Mouse (Mus musculus) erythroblast, embryonic 14.5 days (primary cell): ENCODE data around the gene Nrsn1. TPM values are rescaled to one million over a fixed set of nuclear protein-coding genes. Genes with fewer than 3 reads are reported as not detected.
"Not testable (repeated sequence)": the region's sequence is repeated elsewhere in the genome, so short reads cannot be mapped to it uniquely, and the experiment has no call there.

Source experiments
- H3K27me3 ChIP-seq: 2 replicates; pipeline ENCODE4 v1.6.1; 2012; ENCODE audit warnings: inconsistent platforms; ENCODE audit not compliant: control insufficient read depth
- H3K36me3 ChIP-seq: 2 replicates; pipeline ENCODE4 v1.6.1; 2012; ENCODE audit warnings: mild to moderate bottlenecking, inconsistent platforms; ENCODE audit not compliant: control insufficient read depth
- H3K4me1 ChIP-seq: 2 replicates; pipeline ENCODE4 v1.6.1; 2012; ENCODE audit warnings: inconsistent platforms; ENCODE audit not compliant: control insufficient read depth
- H3K4me3 ChIP-seq: replicated peaks from 2 replicates; pipeline ENCODE3; 2012; ENCODE audit warnings: moderate library complexity, mild to moderate bottlenecking, inconsistent platforms
- H3K9me3 ChIP-seq: 2 replicates; pipeline ENCODE4 v1.6.1; 2012; ENCODE audit warnings: low read length, inconsistent platforms, mixed read lengths; ENCODE audit not compliant: control insufficient read depth
- GATA1 ChIP-seq: IDR thresholded peaks from 2 replicates; pipeline ENCODE4 v1.6.1; 2012; ENCODE audit warnings: low read length, inconsistent platforms, mixed read lengths
- TAL1 ChIP-seq: IDR thresholded peaks from 3 replicates; pipeline ENCODE4 v1.6.1; 2012; ENCODE audit warnings: low read length, inconsistent platforms, mixed read lengths
- polyA plus RNA-seq: library from polyadenylated mRNA; stranded (reverse); fragments of >175 nt; gene quantifications from 2 replicates; pipeline ENCODE4 v1.2.3, GENCODE M21; 2012

Gene Nrsn1
- polyA plus RNA-seq: not detected in 2 replicates

DNA sequence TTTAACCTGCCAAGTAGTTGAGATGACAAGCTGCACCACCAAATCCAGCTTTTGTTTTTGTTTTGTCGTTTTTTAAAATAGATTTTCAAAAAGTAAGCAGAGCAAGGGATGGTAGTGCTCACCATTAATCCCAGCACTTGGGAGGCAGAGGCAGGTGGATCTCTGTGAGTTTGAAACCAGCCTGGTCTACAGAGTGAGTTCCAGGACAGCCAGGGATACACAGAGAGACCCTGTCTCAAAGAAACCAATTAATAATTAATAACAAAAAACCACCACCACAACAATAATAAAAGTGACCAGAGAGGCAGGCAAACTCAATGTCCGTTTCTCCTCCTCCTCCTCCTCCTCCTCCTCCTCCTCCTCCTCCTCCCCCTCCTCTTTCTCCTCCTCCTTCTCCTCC lies at the start of gene Nrsn1:
TSS of gene Nrsn1 (minus strand) at position 101 of the 400 bp plus-strand sequence.
- H3K36me3 ChIP-seq, H3K4me1 ChIP-seq, H3K27me3 ChIP-seq, H3K4me3 ChIP-seq, H3K9me3 ChIP-seq: not testable (repeated sequence)

DNA sequence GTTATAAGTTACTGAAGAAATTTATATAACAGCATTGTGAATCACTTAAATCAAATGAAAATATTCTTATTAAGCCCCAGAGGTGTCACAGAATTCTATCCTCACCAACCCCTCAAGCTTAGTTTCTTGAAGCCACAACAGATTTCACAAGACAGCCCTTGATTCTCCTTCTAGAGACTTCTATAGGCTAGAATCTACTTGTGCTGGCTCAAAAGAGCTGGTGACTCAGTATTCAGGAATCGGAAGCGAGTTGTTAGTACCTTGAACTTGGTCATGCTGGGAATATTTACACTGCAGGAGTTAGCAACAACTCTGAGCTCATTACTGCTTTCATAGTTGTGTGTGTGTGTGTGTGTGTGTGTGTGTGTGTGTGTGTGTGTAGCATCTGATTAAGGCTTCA lies 41.8 kb upstream of the Nrsn1 start:
- Histone ChIP-seq H3K4me1 (no peaks in the 10 kb centered on the region), H3K9me3 (peaks cover 2% of the 10 kb centered on the region; the same call in 1 of the 2 replicates), H3K36me3 (no peaks in the 10 kb centered on the region), H3K27me3 (no peaks in the 10 kb centered on the region), H3K4me3 (no peak overlapping the region)
- TF ChIP-seq GATA1: no peak
- TF ChIP-seq TAL1: no peak

DNA sequence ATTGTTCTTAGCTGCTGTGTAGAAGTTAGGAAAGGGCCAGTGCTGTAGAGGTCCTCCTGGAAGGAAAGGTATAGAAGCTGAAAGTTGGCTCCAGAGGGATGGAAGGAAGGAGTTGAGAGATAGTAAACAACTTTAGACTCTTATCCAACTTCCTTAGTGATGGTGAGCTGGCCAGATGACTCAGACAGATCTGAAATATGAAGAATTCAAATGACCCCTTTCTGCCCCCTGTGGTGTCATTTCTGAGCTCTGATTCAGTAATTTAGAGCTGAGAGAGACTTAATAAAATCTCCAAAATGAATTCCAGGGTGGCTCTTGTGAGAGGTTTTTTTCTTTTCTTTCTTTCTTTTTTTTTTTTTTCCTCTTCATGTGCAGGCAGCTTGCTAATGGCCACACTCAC lies 39.8 kb upstream of the Nrsn1 start:
- Histone ChIP-seq H3K4me1 (no peaks in the 10 kb centered on the region), H3K27me3 (no peaks in the 10 kb centered on the region), H3K36me3 (no peaks in the 10 kb centered on the region), H3K9me3 (no peaks in the 10 kb centered on the region; the same call in 1 of the 2 replicates), H3K4me3 (no peak overlapping the region)
- TF ChIP-seq TAL1: no peak
- TF ChIP-seq GATA1: no peak

DNA sequence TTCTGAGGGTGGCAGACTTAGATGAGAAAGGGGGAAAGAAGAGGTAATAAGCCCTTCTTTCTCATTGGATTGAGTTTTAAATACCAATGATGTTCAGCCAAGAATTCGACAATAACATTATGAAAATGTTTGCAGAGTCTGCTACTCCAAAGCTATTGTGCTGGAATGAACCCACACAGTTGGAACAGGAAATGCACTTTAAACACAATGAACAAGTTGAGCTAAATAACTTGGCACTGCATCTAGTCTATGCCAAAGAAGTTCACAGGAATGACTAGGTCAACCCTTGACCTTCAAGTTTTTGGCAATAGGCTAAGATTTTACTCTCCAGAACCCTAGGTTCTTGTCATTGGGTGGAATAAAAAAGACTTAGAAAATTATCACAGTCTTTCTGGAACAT lies 18.4 kb upstream of the Nrsn1 start:
- Histone ChIP-seq H3K4me3 (no peak overlapping the region), H3K27me3 (no peaks in the 10 kb centered on the region), H3K36me3 (no peaks in the 10 kb centered on the region), H3K4me1 (no peaks in the 10 kb centered on the region), H3K9me3 (no peaks in the 10 kb centered on the region; the same call in 1 of the 2 replicates)
- TF ChIP-seq GATA1 (no peak), TAL1 (no peak)

DNA sequence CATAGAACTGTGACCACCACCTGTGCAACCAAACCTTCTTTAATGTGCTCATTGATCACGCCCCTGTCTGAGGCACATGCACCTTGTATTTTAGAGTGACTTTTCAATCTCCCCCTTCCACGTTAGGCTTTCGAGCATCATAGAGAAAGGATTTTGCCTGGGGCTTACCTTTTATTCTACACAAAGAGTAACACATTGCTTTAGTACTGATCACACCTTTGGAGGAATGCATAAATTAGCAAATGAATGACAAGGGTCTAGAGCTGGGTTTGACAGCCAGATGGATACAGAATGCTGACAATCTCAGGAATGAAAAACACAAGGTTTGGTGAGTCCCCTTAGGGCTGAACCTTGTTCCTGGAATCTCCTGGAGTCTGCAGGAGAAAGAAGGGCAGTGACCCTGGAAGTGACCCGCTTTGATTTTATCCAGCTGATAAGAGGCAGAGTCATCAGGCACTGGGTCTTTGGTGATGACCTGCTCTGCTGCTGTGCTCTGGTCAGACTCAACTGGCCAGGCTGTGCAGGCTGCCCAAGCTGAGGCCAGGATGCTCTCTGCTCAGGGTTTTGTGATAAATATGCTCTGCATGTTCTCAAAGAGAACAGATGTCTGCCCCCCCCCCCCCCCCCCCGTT lies 4.7 kb upstream of the Nrsn1 start:
- TF ChIP-seq GATA1: no peak
- no peak for TF ChIP-seq TAL1

DNA sequence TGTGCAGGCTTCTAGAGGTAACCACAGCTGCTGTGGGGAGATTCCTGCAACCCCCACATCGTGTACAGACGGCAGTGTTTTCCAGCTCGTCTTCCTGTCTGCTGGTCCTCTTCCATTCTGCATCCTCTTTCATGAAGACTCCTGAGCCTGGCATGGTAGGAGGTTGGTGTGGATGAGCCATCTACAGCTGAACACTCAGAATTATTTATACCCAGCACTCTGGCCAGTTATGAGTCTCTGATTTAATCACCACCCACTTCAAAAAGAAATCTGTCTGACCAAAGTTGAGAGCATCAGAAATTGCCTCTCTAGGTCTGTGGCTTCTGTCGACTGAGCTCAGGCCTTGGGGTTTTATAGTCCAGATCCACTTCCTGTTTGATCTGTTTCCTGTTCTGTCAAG lies 1.9 kb upstream of the Nrsn1 start:
- no peaks in the 10 kb centered on the region for H3K36me3 ChIP-seq
- H3K27me3 ChIP-seq: no peaks in the 10 kb centered on the region
- no peaks in the 10 kb centered on the region for H3K9me3 ChIP-seq
- TF ChIP-seq TAL1 (no peak), GATA1 (no peak)
- H3K4me1 ChIP-seq: peaks cover 2% of the 10 kb centered on the region
- no peak overlapping the region for H3K4me3 ChIP-seq

More for the DNA sequence above, 4.7 kb upstream of the Nrsn1 start:
- no peaks in the 10 kb centered on the region for H3K9me3 ChIP-seq
- H3K4me1 ChIP-seq: no peaks in the 10 kb centered on the region
- no peak overlapping the region for H3K4me3 ChIP-seq
- no peaks in the 10 kb centered on the region for H3K27me3 ChIP-seq
- no peaks in the 10 kb centered on the region for H3K36me3 ChIP-seq

DNA sequence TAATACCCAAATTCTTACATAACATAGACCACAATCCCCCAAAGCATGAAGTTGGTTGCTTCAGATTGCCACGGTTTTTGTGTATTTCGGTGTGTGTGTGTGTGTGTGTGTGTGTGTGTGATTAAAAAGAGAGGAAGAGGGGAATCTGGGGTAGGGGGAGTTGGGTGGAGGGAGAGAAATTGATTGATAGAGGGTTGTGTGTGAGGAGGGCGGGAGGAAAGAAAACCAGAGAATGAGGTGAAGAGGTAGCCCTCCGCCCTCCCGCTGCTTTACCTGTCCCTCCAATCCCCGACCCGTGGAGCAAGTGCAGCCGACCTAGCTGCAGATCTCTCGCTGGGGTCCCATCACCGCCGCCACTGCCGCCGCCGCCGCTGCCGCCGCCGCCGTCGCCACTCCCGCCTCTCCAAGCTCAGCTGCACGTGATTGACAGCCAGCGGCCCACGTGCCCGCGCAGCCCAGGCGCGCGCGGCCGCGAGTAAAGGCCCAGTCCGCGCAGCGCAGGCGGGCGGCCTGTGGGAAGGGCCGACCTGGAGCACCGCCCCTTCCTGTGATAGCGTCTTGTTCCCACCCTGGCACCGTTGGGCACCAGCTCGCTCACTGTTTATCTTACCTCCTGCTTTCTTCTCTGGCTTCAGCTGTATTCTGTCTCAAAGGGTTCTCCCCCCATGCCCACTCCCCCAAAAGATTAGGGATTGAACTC lies 583 bp downstream of the Nrsn1 start:
- Histone ChIP-seq H3K9me3 (no peaks in the 10 kb centered on the region), H3K4me3 (no peak overlapping the region), H3K4me1 (peaks cover 2% of the 10 kb centered on the region), H3K36me3 (no peaks in the 10 kb centered on the region), H3K27me3 (no peaks in the 10 kb centered on the region)
- TF ChIP-seq TAL1 (no peak), GATA1 (no peak)

DNA sequence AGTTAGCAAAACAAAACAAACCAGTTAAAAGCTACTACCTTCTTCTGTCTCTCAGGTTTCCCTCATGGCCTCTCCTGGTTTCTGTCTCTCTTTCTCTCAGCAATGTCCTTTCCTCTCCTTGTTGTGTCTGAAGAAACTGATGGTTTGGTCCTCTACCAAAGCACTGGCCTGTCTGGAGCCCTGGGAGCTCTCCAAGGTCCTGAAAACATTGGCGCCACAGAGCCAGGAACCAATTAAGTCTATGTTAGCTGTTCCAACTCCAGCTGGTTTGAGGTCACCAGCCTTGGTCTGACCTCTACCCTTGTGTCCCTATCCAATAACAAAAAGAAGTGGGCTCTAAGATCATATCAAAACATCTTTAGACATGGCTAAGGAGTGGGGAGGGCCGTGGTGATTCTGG lies 1.3 kb downstream of the Nrsn1 start:
- Histone ChIP-seq H3K4me1 (peaks cover 2% of the 10 kb centered on the region), H3K27me3 (no peaks in the 10 kb centered on the region), H3K4me3 (no peak overlapping the region), H3K36me3 (no peaks in the 10 kb centered on the region), H3K9me3 (no peaks in the 10 kb centered on the region)
- TF ChIP-seq GATA1: no peak
- no peak for TF ChIP-seq TAL1

DNA sequence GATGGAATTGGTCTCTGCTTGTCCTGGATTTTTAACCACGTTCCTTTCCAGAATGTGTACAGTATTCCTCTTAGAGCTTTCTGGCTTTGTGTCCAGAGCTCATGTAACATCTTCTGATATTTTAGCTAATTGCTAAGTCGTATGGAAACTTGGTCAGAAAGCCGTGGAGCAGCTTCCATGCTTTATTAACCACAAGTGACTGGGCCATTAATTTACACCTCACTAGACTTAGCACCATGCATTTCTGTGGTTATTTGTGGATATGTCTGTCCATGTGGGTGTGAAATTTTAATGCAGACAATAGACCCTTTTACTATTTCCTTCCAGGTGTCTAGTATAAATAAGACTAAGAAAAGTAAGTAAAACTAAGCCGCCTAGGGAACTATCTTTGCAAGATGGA lies 7.6 kb downstream of the Nrsn1 start:
- Histone ChIP-seq H3K4me1 (no peaks in the 10 kb centered on the region), H3K9me3 (no peaks in the 10 kb centered on the region), H3K4me3 (no peak overlapping the region), H3K27me3 (no peaks in the 10 kb centered on the region), H3K36me3 (no peaks in the 10 kb centered on the region)
- TF ChIP-seq GATA1 (no peak), TAL1 (no peak)
